Mouse (Mus musculus) cerebellum, adult 2 months (tissue): Measurements from ENCODE around the gene Adcy1. TPM values are rescaled to one million over a fixed set of nuclear protein-coding genes. Genes with fewer than 3 reads are reported as not detected.
A peak's percentile ranks its signal among the peaks of the same experiment; 100 is the strongest.

Experiments
- DNase-seq, 2 experiments: peaks; one replicate each; pipeline ENCODE4 v3.0.0; 2021
- H3K27ac ChIP-seq: fragments of 200-500 bp; 2 replicates; pipeline ENCODE4 v1.5.1; 2012; ENCODE audit warnings: low read length, control low read depth, inconsistent platforms; ENCODE audit not compliant: insufficient read depth
- H3K27me3 ChIP-seq: fragments of 200-500 bp; 2 replicates; pipeline ENCODE4 v1.6.1; 2012; ENCODE audit warnings: inconsistent platforms, mild to moderate bottlenecking, low read length, moderate library complexity; ENCODE audit not compliant: control insufficient read depth, insufficient read depth
- H3K4me1 ChIP-seq: fragments of 200-500 bp; 2 replicates; pipeline ENCODE4 v1.6.1; 2011; ENCODE audit warnings: low read length; ENCODE audit not compliant: control insufficient read depth, insufficient read depth
- H3K4me3 ChIP-seq: fragments of 200-500 bp; replicated peaks from 2 replicates; pipeline ENCODE3; 2011; ENCODE audit warnings: mild to moderate bottlenecking, low read depth, low read length, control low read depth; ENCODE audit not compliant: insufficient read depth
- CTCF ChIP-seq: fragments of 200-500 bp; IDR thresholded peaks from 2 replicates; pipeline ENCODE4 v1.5.1; 2011; ENCODE audit warnings: low read depth, mild to moderate bottlenecking, control low read depth, low read length, moderate library complexity, borderline replicate concordance; ENCODE audit not compliant: insufficient read depth
- POLR2A ChIP-seq: fragments of 200-500 bp; IDR thresholded peaks from 2 replicates; pipeline ENCODE4 v1.6.1; 2011; ENCODE audit warnings: low read length, control low read depth, borderline replicate concordance; ENCODE audit not compliant: insufficient read depth
- WGBS: fragments of 180-500 bp; shearing (Covaris S2); methylation state at CpG from one replicate; pipeline ENCODE4 v1.1.7; 2018; 5-methylcytosine and 5-hydroxymethylcytosine counted together
- polyA plus RNA-seq: library from polyadenylated mRNA; depleted of rRNA; stranded (reverse); fragments of >200 nt; gene quantifications from 2 replicates; pipeline ENCODE4 v1.2.3, GENCODE M21; 2012

Gene Adcy1
- polyA plus RNA-seq, 1 experiment, result 258 TPM

GRCm38 (mm10) chr11:7202206-7202605 is 138.9 kb downstream of the Adcy1 start:
- WGBS, result 87% methylated on average over 7 of the region's 7 CpGs

GRCm38 (mm10) chr11:7203846-7204245 is 140.6 kb downstream of the Adcy1 start:
- H3K27ac ChIP-seq, result no peak overlapping the region
- no peaks in the 10 kb centered on the region for H3K4me1 ChIP-seq
- no peak overlapping the region for H3K4me3 ChIP-seq
- 93% methylated on average over 9 of the region's 9 CpGs for WGBS
- DNase-seq, result no peak
- TF ChIP-seq POLR2A, result no peak
- TF ChIP-seq CTCF, result no peak
- no peaks in the 10 kb centered on the region for H3K27me3 ChIP-seq

More at GRCm38 (mm10) chr11:7202206-7202605, 138.9 kb downstream of the Adcy1 start:
- H3K4me1 ChIP-seq, result no peaks in the 10 kb centered on the region; the same call in 1 of the 2 replicates
- no peak for DNase-seq
- H3K27ac ChIP-seq, result no peak overlapping the region
- no peak overlapping the region for H3K4me3 ChIP-seq
- TF ChIP-seq CTCF (no peak), POLR2A (no peak)
- H3K27me3 ChIP-seq, result no peaks in the 10 kb centered on the region

- TF ChIP-seq POLR2A (no peak), CTCF (peak; percentile 94)
- Histone ChIP-seq H3K27me3 (no peaks in the 10 kb centered on the region), H3K4me3 (no peak overlapping the region), H3K27ac (no peak overlapping the region), H3K4me1 (no peaks in the 10 kb centered on the region)
- WGBS, result 40% methylated on average over 6 of the region's 6 CpGs
- peak; percentile 56 to 66 for DNase-seq
Measured at GRCm38 (mm10) chr11:7210343-7210742, 147.1 kb downstream of the Adcy1 start.

DNA sequence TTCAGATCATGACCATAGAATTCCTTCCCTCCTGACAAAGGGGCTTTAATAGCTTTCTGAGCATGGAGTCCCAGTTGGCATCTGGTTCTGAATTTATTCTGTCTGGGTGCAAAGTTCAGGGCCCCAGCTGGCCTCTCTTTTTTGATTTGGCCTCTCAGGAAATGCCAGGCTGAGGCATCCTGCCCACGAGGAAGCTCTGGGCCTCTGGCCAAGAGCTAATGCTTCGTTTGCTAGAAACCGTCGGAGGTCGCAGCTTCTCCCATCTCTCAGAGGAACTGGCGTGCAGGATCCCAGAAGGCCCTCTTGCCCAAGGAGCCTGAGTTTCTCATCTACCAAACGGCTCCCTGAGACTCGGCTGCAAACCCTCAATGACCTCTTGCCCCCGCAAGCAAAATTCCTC is 147.9 kb downstream of the Adcy1 start:
- H3K4me3 ChIP-seq, result no peak overlapping the region
- no peak for TF ChIP-seq CTCF
- TF ChIP-seq POLR2A, result no peak
- no peak overlapping the region for H3K27ac ChIP-seq
- 22% methylated on average over 9 of the region's 9 CpGs for WGBS
- H3K4me1 ChIP-seq, result no peaks in the 10 kb centered on the region
- no peak for DNase-seq
- no peaks in the 10 kb centered on the region for H3K27me3 ChIP-seq

DNA sequence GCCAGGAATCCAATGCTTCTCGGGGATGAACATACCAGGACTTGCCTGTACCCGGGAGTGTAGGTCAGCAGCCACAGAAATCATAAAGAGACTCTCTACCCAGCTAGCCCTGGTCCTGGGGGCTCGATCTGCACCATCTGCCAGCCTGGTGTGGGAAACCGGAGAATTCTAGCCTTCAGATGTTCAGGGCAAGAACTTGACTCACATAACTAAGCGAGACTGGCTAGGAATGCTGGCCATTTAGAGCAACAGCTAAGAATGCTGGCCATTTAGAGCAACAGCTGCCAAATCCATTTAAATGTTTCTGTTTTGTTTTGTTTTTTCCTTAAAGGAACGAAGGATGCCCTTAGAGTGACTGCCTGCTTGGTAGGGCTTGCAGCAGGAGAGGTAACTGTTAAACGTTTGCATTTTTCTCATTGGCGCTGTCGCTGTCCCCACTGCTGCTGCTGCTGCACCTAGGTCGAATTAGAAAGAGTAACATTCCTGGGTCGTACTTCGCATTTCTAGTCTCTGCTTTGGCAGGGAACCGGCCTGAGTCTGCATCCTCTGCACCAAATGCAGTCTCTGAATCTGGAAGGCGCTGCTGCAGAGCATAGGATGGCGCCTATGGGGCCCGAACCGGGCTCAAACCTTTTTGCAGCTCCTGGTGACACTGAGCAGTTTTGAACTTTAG is 149.0 kb downstream of the Adcy1 start:
- Histone ChIP-seq H3K4me1 (no peaks in the 10 kb centered on the region), H3K4me3 (peak overlapping the region; percentile 9), H3K27me3 (no peaks in the 10 kb centered on the region), H3K27ac (no peak overlapping the region)
- 47% methylated on average over 17 of the region's 17 CpGs for WGBS
- TF ChIP-seq POLR2A, result no peak
- TF ChIP-seq CTCF, result no peak
- no peak for DNase-seq

- TF ChIP-seq POLR2A (no peak), CTCF (no peak)
- no peaks in the 10 kb centered on the region for H3K4me1 ChIP-seq
- 3% methylated on average over 19 of the region's 19 CpGs for WGBS
- H3K27me3 ChIP-seq, result no peaks in the 10 kb centered on the region
- H3K27ac ChIP-seq, result no peak overlapping the region
- H3K4me3 ChIP-seq, result peak overlapping the region; percentile 60
- DNase-seq, result no peak
Measured at GRCm38 (mm10) chr11:7213161-7213500, 149.8 kb downstream of the Adcy1 start.

GRCm38 (mm10) chr11:7213501-7214341 is 150.4 kb downstream of the Adcy1 start, which contains the start of gene Igfbp3:
TSS of gene Igfbp3 (minus strand) at chr11:7213923.
- Histone ChIP-seq H3K27ac (no peak within 1 kb of the TSS), H3K4me1 (no peaks in the 10 kb centered on the region), H3K4me3 (peak within 1 kb of the TSS; percentile 60), H3K27me3 (no peaks in the 10 kb centered on the region)
- under 1% methylated on average over 101 of the region's 104 CpGs for WGBS
- DNase-seq, result peak; percentile 62 to 69
- no peak for TF ChIP-seq CTCF

- no peak for TF ChIP-seq CTCF
- no peak for TF ChIP-seq POLR2A
- no peak overlapping the region for H3K27ac ChIP-seq
- 1% methylated on average over 12 of the region's 12 CpGs for WGBS
Measured at GRCm38 (mm10) chr11:7214342-7214660, 151.0 kb downstream of the Adcy1 start.

More at GRCm38 (mm10) chr11:7214342-7214660, 151.0 kb downstream of the Adcy1 start:
- no peak for DNase-seq
- no peaks in the 10 kb centered on the region for H3K27me3 ChIP-seq
- peak overlapping the region; percentile 21 for H3K4me3 ChIP-seq
- H3K4me1 ChIP-seq, result no peaks in the 10 kb centered on the region
